Mouse (Mus musculus): ENCODE measurements around the gene Igdcc4. TPM values are rescaled to one million over a fixed set of nuclear protein-coding genes. Genes with fewer than 3 reads are reported as not detected.

Gene Igdcc4
- polyA plus RNA-seq, 1 experiment, result 0.15 TPM

DNA sequence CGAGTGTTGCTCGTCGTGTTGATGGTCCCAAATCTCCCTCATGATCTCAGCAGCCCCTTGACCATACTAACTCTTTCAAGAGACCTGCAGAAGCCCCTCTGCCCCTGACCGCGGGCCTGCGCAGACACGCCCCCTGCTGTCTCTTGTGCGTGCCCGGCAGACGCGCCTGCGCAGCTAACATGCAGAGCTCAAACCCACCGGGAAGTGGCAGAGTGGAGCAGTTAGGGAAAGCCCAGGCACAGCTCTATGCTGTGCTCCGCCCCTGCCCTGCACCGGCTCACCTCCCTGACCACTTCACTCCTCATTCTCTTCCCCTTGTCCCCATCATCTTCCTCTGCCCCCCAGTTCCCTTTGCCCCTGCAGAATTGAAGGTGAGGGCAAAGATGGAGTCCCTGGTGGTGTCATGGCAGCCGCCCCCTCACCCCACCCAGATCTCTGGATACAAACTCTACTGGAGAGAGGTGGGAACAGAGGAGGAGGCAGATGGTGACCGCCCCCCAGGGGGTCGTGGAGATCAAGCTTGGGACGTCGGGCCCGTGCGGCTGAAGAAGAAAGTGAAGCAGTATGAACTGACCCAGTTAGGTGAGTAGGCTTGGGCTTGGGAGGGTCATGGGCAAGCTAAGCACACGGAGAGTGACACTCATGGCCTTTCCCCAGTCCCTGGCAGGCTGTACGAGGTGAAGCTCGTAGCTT lies 27.0 kb downstream of the Igdcc4 start:
- Histone ChIP-seq H3K4me3 (ENCODE audit: insufficient read depth, low read length) (no peak overlapping the region), H3K27ac (ENCODE audit: insufficient read depth, low read depth, low read length) (no peak overlapping the region), H3K4me1 (ENCODE audit: control insufficient read depth, insufficient read depth, low read length) (no peaks in the 10 kb centered on the region)
- peak; percentile 35; the same call in 1 of the 2 replicates for TF ChIP-seq CTCF (IDR thresholded peaks at IDR 0.05; ENCODE audit: low read depth, low read length)
- no peak for TF ChIP-seq POLR2A (IDR thresholded peaks at IDR 0.05; ENCODE audit: borderline replicate concordance, low read depth, low read length)

DNA sequence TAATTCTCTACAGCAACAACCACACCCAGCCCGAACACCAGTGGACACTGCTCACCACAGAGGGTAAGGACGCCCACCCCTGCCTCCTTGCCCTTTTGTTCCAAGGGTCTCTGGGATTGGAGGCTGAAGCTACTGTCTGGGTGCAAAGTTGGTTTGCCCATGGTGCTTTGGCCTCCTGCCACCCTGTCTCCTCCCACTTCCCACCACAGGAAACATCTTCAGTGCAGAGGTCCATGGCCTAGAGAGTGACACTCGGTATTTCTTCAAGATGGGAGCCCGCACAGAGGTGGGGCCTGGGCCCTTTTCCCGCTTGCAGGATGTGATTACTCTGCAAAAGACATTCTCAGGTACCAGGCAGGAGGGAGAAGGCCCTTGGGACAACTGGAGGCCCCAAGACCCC lies 30.4 kb downstream of the Igdcc4 start:
- no peak overlapping the region for H3K4me3 ChIP-seq (ENCODE audit: insufficient read depth, low read length)

DNA sequence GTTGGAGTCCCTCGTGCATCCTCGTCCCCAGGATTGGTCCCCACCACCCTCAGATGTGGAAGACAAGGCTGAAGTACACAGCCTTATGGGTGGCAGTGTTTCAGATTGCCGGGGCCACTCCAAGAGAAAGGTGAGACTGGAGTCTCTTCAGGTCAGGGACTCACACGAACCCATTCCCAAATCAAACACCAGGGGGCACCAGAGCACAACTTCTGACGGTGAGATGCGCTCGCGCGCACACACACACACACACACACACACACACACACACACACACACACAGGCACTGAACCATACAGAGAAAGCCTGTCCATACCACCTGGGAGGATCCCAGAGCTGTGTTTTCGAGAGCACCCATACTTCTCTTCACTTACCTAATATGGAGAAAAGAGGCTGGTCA lies 32.5 kb downstream of the Igdcc4 start:
- H3K4me3 ChIP-seq (ENCODE audit: insufficient read depth, low read length), result no peak overlapping the region
- no peaks in the 10 kb centered on the region for H3K4me1 ChIP-seq (ENCODE audit: control insufficient read depth, insufficient read depth, low read length)
- no peak; the same call in 1 of the 2 replicates for TF ChIP-seq CTCF (IDR thresholded peaks at IDR 0.05; ENCODE audit: low read depth, low read length)
- TF ChIP-seq POLR2A (IDR thresholded peaks at IDR 0.05; ENCODE audit: borderline replicate concordance, low read depth, low read length), result no peak
- no peak overlapping the region for H3K27ac ChIP-seq (ENCODE audit: insufficient read depth, low read depth, low read length)

More for the DNA sequence above, 30.4 kb downstream of the Igdcc4 start:
- TF ChIP-seq POLR2A (IDR thresholded peaks at IDR 0.05; ENCODE audit: borderline replicate concordance, low read depth, low read length) (no peak), CTCF (IDR thresholded peaks at IDR 0.05; ENCODE audit: low read depth, low read length) (no peak)
- no peaks in the 10 kb centered on the region for H3K4me1 ChIP-seq (ENCODE audit: control insufficient read depth, insufficient read depth, low read length)
- H3K27ac ChIP-seq (ENCODE audit: insufficient read depth, low read depth, low read length), result no peak overlapping the region

DNA sequence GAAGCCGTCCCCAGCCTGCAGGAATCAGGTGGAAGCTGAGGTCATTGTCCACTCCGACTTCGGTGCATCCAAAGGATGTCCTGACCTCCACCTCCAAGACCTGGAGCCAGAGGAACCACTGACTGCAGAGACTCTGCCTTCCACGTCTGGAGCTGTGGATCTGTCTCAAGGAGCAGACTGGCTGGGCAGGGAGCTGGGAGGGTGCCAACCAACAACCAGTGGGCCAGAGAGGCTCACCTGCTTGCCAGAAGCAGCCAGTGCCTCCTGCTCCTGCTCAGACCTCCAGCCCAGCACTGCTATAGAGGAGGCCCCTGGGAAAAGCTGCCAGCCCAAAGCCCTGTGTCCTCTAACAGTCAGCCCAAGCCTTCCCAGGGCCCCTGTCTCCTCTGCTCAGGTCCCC lies 33.8 kb downstream of the Igdcc4 start:
- Histone ChIP-seq H3K27ac (ENCODE audit: insufficient read depth, low read depth, low read length) (no peak overlapping the region), H3K4me1 (ENCODE audit: control insufficient read depth, insufficient read depth, low read length) (no peaks in the 10 kb centered on the region)
- no peak for TF ChIP-seq CTCF (IDR thresholded peaks at IDR 0.05; ENCODE audit: low read depth, low read length)
- no peak for TF ChIP-seq POLR2A (IDR thresholded peaks at IDR 0.05; ENCODE audit: borderline replicate concordance, low read depth, low read length)

DNA sequence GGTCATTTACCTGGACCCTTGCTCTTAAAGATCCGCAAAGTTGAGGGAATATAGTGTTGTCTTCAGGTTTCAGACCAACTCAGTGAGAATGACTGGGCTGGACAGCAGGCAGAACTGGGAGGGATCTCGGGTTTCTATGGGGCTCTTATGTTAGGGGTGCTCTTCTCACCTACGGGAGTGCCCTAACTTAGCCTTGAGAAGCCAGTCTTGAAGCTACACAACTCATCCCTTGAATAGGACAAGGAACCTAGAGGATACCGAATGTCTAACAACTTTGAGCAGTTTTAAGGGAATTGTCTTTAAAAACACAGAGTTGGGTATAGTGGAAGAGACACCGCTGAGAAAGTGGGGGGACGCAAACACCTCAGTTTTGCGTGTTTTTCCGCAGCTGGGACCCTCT lies 39.2 kb downstream of the Igdcc4 start:
- peak overlapping the region; percentile 40; the same call in 1 of the 2 replicates for H3K4me3 ChIP-seq (ENCODE audit: insufficient read depth, low read length)

More for the DNA sequence above, 33.8 kb downstream of the Igdcc4 start:
- no peak overlapping the region for H3K4me3 ChIP-seq (ENCODE audit: insufficient read depth, low read length)

DNA sequence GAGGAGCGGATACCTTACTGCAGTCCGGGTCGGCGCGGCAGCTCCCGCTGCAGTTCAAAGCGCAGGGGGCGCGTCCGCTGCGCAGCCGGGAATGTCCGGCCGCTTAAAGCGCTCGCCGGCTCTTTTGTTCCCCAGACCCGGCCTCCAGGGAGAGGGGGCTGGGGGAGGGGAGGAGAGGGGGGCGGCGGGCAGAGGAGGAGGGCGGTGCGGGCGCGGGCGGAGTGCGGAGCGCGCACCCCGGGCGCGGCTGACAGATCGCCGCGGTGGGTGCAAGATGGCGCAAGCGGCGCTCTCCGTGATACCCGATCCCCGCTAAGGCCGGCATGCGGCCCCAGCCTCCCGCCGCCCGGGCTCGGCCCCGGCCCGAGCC lies 39.6 kb downstream of the Igdcc4 start, which contains the start of gene Igdcc3:
Gene Igdcc3 (plus strand): TSS at position 254 of the 370 bp plus-strand sequence.
- Histone ChIP-seq H3K27ac (ENCODE audit: insufficient read depth, low read depth, low read length) (no peak within 1 kb of the TSS), H3K4me3 (ENCODE audit: insufficient read depth, low read length) (peak within 1 kb of the TSS; percentile 58), H3K4me1 (ENCODE audit: control insufficient read depth, insufficient read depth, low read length) (no peaks in the 10 kb centered on the region)
- TF ChIP-seq POLR2A (IDR thresholded peaks at IDR 0.05; ENCODE audit: borderline replicate concordance, low read depth, low read length) (no peak), CTCF (IDR thresholded peaks at IDR 0.05; ENCODE audit: low read depth, low read length) (no peak)

More for the DNA sequence above, 39.2 kb downstream of the Igdcc4 start:
- Histone ChIP-seq H3K4me1 (ENCODE audit: control insufficient read depth, insufficient read depth, low read length) (no peaks in the 10 kb centered on the region), H3K27ac (ENCODE audit: insufficient read depth, low read depth, low read length) (no peak overlapping the region)
- TF ChIP-seq POLR2A (IDR thresholded peaks at IDR 0.05; ENCODE audit: borderline replicate concordance, low read depth, low read length), result no peak
- no peak for TF ChIP-seq CTCF (IDR thresholded peaks at IDR 0.05; ENCODE audit: low read depth, low read length)

DNA sequence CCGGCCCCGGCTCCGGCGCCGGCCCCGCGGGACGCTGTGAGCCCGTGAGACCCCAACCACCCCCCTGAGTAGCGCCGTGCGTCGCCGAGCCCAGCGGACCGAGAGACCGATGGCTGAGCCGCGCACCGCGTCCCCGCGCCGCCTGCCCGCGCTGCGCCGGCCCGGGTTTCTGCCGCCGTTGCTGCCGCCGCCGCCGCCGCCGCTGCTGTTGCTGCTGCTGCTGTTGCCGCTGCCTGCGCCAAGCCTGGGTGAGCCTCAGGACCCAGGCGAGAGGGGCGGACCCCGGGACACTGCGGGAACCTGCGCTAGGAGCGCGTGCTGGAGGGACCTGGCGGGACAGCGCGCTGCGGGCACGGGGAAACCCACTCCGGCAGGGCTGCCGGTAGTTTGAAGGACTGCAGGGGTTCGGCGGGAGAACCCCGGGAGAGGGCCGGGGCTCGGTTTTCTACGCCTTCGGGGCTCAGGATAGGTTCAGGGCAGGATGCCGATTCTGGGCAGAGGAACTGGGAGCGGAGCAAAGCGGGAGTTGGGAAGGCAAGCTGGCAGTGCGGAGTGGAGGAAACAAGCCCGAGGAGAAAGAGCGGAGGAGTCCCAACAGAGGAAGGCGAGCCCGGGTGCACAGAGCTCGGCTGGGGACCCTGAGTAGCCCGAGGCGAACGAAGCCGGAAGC lies 40.2 kb downstream of the Igdcc4 start:
- peak overlapping the region; percentile 58 for H3K4me3 ChIP-seq (ENCODE audit: insufficient read depth, low read length)
- no peak for TF ChIP-seq CTCF (IDR thresholded peaks at IDR 0.05; ENCODE audit: low read depth, low read length)
- TF ChIP-seq POLR2A (IDR thresholded peaks at IDR 0.05; ENCODE audit: borderline replicate concordance, low read depth, low read length), result no peak
- no peaks in the 10 kb centered on the region for H3K4me1 ChIP-seq (ENCODE audit: control insufficient read depth, insufficient read depth, low read length)
- no peak overlapping the region for H3K27ac ChIP-seq (ENCODE audit: insufficient read depth, low read depth, low read length)

DNA sequence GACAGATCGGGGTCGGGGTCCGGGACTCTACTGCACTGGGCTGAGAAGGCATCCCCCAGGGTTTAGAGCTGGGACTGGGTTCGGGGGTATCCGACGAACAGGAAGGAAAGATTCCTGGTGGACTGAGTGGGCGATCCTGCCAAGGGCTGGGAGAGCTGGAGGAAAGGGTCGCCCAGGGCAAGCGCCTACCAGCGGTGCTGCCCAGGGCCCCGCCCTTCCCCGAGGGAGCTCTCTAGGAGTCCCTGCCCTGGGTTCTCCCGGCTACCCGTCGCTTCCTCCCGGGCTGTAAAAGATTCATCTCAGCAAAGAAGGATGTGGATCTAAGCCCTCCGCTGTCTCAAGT lies 40.7 kb downstream of the Igdcc4 start:
- H3K27ac ChIP-seq (ENCODE audit: insufficient read depth, low read depth, low read length), result no peak overlapping the region
- no peak for TF ChIP-seq POLR2A (IDR thresholded peaks at IDR 0.05; ENCODE audit: borderline replicate concordance, low read depth, low read length)
- TF ChIP-seq CTCF (IDR thresholded peaks at IDR 0.05; ENCODE audit: low read depth, low read length), result no peak
- H3K4me1 ChIP-seq (ENCODE audit: control insufficient read depth, insufficient read depth, low read length), result no peaks in the 10 kb centered on the region
- H3K4me3 ChIP-seq (ENCODE audit: insufficient read depth, low read length), result peak overlapping the region; percentile 58

DNA sequence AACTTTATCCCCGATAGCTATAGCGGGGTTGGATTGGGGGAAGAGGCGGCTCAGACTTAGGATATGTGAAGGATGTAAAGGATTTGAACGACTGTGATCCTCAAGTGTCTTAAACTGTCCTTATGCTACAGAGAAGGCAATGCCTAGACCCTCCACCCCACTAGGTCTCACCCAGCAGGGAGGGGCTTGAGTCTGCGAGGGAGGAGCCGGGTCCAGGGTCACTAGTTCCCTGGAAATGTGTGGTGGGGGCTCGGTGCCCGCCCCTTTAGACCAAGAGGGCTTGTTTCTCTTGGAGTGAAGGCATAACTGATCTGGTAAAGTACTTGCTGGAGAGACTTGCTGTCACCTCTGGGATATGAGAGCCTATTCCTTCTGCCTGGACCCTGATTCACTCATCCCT lies 41.1 kb downstream of the Igdcc4 start:
- TF ChIP-seq POLR2A (IDR thresholded peaks at IDR 0.05; ENCODE audit: borderline replicate concordance, low read depth, low read length) (no peak), CTCF (IDR thresholded peaks at IDR 0.05; ENCODE audit: low read depth, low read length) (no peak)
- H3K4me3 ChIP-seq (ENCODE audit: insufficient read depth, low read length), result no peak overlapping the region
- no peak overlapping the region for H3K27ac ChIP-seq (ENCODE audit: insufficient read depth, low read depth, low read length)
- H3K4me1 ChIP-seq (ENCODE audit: control insufficient read depth, insufficient read depth, low read length), result no peaks in the 10 kb centered on the region

DNA sequence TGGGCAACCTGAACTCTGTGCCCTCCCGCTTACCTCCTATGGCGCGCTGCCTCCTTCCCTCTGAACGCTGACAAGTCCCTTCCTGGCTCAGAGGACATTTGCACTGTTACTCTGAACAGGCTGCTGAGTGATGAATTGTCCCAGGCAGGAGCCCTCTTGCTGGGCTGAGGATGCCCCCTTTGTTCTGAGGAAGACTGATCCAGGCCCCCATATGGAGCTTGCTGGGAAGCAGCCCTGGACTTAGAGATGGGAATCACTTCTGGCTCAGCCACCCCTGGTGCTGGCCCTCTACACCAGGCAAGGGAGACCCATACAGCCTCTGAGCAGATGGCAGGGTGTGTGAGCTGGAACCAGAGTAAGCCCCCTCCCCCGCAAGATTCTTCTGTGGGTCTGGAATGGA lies 44.7 kb downstream of the Igdcc4 start:
- TF ChIP-seq CTCF (IDR thresholded peaks at IDR 0.05; ENCODE audit: low read depth, low read length) (no peak), POLR2A (IDR thresholded peaks at IDR 0.05; ENCODE audit: borderline replicate concordance, low read depth, low read length) (no peak)
- Histone ChIP-seq H3K27ac (ENCODE audit: insufficient read depth, low read depth, low read length) (no peak overlapping the region), H3K4me1 (ENCODE audit: control insufficient read depth, insufficient read depth, low read length) (no peaks in the 10 kb centered on the region), H3K4me3 (ENCODE audit: insufficient read depth, low read length) (no peak overlapping the region)

Measured in bone marrow macrophage, adult 2 months (primary cell).